Mouse (Mus musculus) embryonic fibroblast, embryonic 13.5 days (primary cell): ENCODE results near the gene Epb41l2.

ENCODE experiments used
- CTCF ChIP-seq: IDR thresholded peaks from 2 replicates; pipeline ENCODE4 v1.5.1; 2011; ENCODE audit warnings: mild to moderate bottlenecking, control low read depth, low read length, moderate library complexity, borderline replicate concordance; ENCODE audit not compliant: insufficient read depth
- POLR2A ChIP-seq: IDR thresholded peaks from 2 replicates; pipeline ENCODE4 v1.6.1; 2011; ENCODE audit warnings: low read depth, mild to moderate bottlenecking, control low read depth, low read length, moderate library complexity

- TF ChIP-seq CTCF (no peak), POLR2A (no peak)
Observed at GRCm38 (mm10) chr10:25400646-25401045, 41.0 kb downstream of the Epb41l2 start.
